Mouse (Mus musculus) G1E (cell line): Measurements from ENCODE around the gene Slc46a3. TPM values are rescaled to one million over a fixed set of nuclear protein-coding genes. Genes with fewer than 3 reads are reported as not detected.

Source experiments
- ATAC-seq: 2 replicates; pipeline ENCODE4 v1.8.0; 2016; ENCODE audit warnings: mild to moderate bottlenecking; ENCODE audit not compliant: insufficient number of reproducible peaks, poor library complexity, low FRiP score, severe bottlenecking; ENCODE audit errors: extremely low read depth
- DNase-seq: peaks from one replicate; pipeline ENCODE4 v3.0.0; 2012; ENCODE audit warnings: low spot score
- H3K27me3 ChIP-seq: 2 replicates; pipeline ENCODE4 v1.6.1; 2012; ENCODE audit warnings: mild to moderate bottlenecking, low read length, inconsistent platforms; ENCODE audit not compliant: insufficient read depth
- H3K36me3 ChIP-seq: replicated peaks from 2 replicates; pipeline ENCODE3; 2012; ENCODE audit warnings: mild to moderate bottlenecking, inconsistent platforms
- H3K4me1 ChIP-seq: 2 replicates; pipeline ENCODE4 v1.6.1; 2012; ENCODE audit warnings: low read depth, low read length, inconsistent platforms, mixed read lengths; ENCODE audit not compliant: insufficient read depth
- H3K4me3 ChIP-seq: 2 replicates; pipeline ENCODE4 v1.5.1; 2012; ENCODE audit warnings: low read depth, mild to moderate bottlenecking, inconsistent platforms, low read length, moderate library complexity, mixed read lengths
- H3K9me3 ChIP-seq: replicated peaks from 2 replicates; pipeline ENCODE4 v1.6.1; 2012; ENCODE audit warnings: inconsistent platforms
- CTCF ChIP-seq: IDR thresholded peaks from 2 replicates; pipeline ENCODE4 v1.5.1; 2012; ENCODE audit warnings: low read depth, low read length, inconsistent platforms, mixed read lengths
- GATA1 ChIP-seq: IDR thresholded peaks from 2 replicates; pipeline ENCODE4 v1.6.1; 2012; ENCODE audit warnings: borderline replicate concordance, low read length, inconsistent platforms, mixed read lengths
- GATA2 ChIP-seq: IDR thresholded peaks from 2 replicates; pipeline ENCODE4 v1.6.1; 2012; ENCODE audit warnings: low read depth, low read length, inconsistent platforms, borderline replicate concordance
- POLR2AphosphoS5 ChIP-seq: IDR thresholded peaks from 2 replicates; pipeline ENCODE4 v1.6.1; 2012; ENCODE audit warnings: low read depth, low read length, inconsistent platforms; ENCODE audit not compliant: insufficient replicate concordance
- TAL1 ChIP-seq: conservative IDR thresholded peaks from 2 replicates; pipeline ENCODE4 v1.6.1; 2012; ENCODE audit warnings: low read depth, low read length, inconsistent platforms, mixed read lengths
- polyA plus RNA-seq: library from polyadenylated mRNA; stranded (reverse); fragments of >175 nt; gene quantifications from 2 replicates; pipeline ENCODE4 v1.2.3, GENCODE M21; 2012
- total RNA-seq, 2 experiments: library from RNA; stranded (forward) in 1 of 2; stranded (reverse) in 1 of 2; fragments of 200-1000 nt in 1 of 2; fragments of >200 nt in 1 of 2; fragmentation: Nextera tagmentation in 1 of 2; gene quantifications; 2 replicates each; pipeline ENCODE4 v1.2.3; 2014 to 2017

The Slc46a3 gene
- total and polyA plus RNA-seq, 3 experiments = 8.0 to 55.3 (median 18.1) TPM

GRCm38 (mm10) chr5:147871091-147871820 is 23.4 kb downstream of the Slc46a3 start:
- H3K4me3 ChIP-seq = no peak overlapping the region
- H3K27me3 ChIP-seq = no peaks in the 10 kb centered on the region
- peaks cover 98% of the 10 kb centered on the region for H3K36me3 ChIP-seq
- no peak for TF ChIP-seq CTCF
- TF ChIP-seq TAL1 = no peak
- TF ChIP-seq GATA2 = no peak
- TF ChIP-seq GATA1 = no peak
- no peak for TF ChIP-seq POLR2AphosphoS5
- no peaks in the 10 kb centered on the region for H3K9me3 ChIP-seq
- no peak for ATAC-seq
- no peak for DNase-seq
- peaks cover 65% of the 10 kb centered on the region for H3K4me1 ChIP-seq

GRCm38 (mm10) chr5:147870296-147870695 is 24.3 kb downstream of the Slc46a3 start:
- TF ChIP-seq TAL1 = no peak
- no peak overlapping the region for H3K4me3 ChIP-seq
- peaks cover 56% of the 10 kb centered on the region for H3K4me1 ChIP-seq
- H3K36me3 ChIP-seq = peaks cover 98% of the 10 kb centered on the region
- no peaks in the 10 kb centered on the region for H3K27me3 ChIP-seq
- no peak for ATAC-seq
- no peaks in the 10 kb centered on the region for H3K9me3 ChIP-seq
- no peak for DNase-seq

GRCm38 (mm10) chr5:147869568-147869967 is 25.0 kb downstream of the Slc46a3 start:
- peaks cover 98% of the 10 kb centered on the region for H3K36me3 ChIP-seq
- peak; percentile 29; the same call in 1 of the 2 replicates for ATAC-seq

GRCm38 (mm10) chr5:147868674-147869073 is 25.9 kb downstream of the Slc46a3 start:
- DNase-seq (no peak), ATAC-seq (no peak)
- H3K27me3 ChIP-seq = no peaks in the 10 kb centered on the region
- peaks cover 98% of the 10 kb centered on the region for H3K36me3 ChIP-seq
- H3K9me3 ChIP-seq = no peaks in the 10 kb centered on the region
- TF ChIP-seq GATA1 (no peak), TAL1 (no peak), GATA2 (no peak), CTCF (no peak)
- no peak overlapping the region for H3K4me3 ChIP-seq
- H3K4me1 ChIP-seq = peaks cover 53% of the 10 kb centered on the region

More at GRCm38 (mm10) chr5:147869568-147869967, 25.0 kb downstream of the Slc46a3 start:
- H3K9me3 ChIP-seq = no peaks in the 10 kb centered on the region
- H3K4me3 ChIP-seq = no peak overlapping the region; the same call in 1 of the 2 replicates
- H3K27me3 ChIP-seq = no peaks in the 10 kb centered on the region
- TF ChIP-seq GATA1 = no peak
- TF ChIP-seq CTCF = no peak
- TF ChIP-seq GATA2 = no peak
- TF ChIP-seq TAL1 = no peak
- no peak for TF ChIP-seq POLR2AphosphoS5
- H3K4me1 ChIP-seq = peaks cover 55% of the 10 kb centered on the region
- DNase-seq = no peak

GRCm38 (mm10) chr5:147860449-147861261 is 34.0 kb downstream of the Slc46a3 start, which contains the start of gene Pomp:
Pomp (plus strand) TSS chr5:147860461.
- no peaks in the 10 kb centered on the region for H3K9me3 ChIP-seq
- H3K36me3 ChIP-seq = peaks cover 40% of the 10 kb centered on the region
- ATAC-seq = peak; percentile 92

GRCm38 (mm10) chr5:147860076-147860448 is 34.6 kb downstream of the Slc46a3 start:
- Histone ChIP-seq H3K4me3 (peak overlapping the region; percentile 93), H3K4me1 (peaks cover 46% of the 10 kb centered on the region), H3K27me3 (no peaks in the 10 kb centered on the region), H3K9me3 (no peaks in the 10 kb centered on the region), H3K36me3 (peaks cover 34% of the 10 kb centered on the region)
- DNase-seq (no peak), ATAC-seq (no peak)
- TF ChIP-seq GATA2 = no peak
- no peak for TF ChIP-seq POLR2AphosphoS5
- no peak for TF ChIP-seq TAL1

More at GRCm38 (mm10) chr5:147860449-147861261, 34.0 kb downstream of the Slc46a3 start, which contains the start of gene Pomp:
- peak within 1 kb of the TSS; percentile 93 for H3K4me3 ChIP-seq
- DNase-seq = peak; percentile 98
- H3K27me3 ChIP-seq = no peaks in the 10 kb centered on the region
- no peak for TF ChIP-seq TAL1
- peaks cover 47% of the 10 kb centered on the region for H3K4me1 ChIP-seq
